Mouse (Mus musculus): Measurements from ENCODE around the gene Eml3.

The Eml3 gene

GRCm38 (mm10) chr19:8914212-8914611 is 15.1 kb upstream of the Eml3 start:
- DNase-seq (ENCODE audit: low spot score in 2 of 2): no peak

DNA sequence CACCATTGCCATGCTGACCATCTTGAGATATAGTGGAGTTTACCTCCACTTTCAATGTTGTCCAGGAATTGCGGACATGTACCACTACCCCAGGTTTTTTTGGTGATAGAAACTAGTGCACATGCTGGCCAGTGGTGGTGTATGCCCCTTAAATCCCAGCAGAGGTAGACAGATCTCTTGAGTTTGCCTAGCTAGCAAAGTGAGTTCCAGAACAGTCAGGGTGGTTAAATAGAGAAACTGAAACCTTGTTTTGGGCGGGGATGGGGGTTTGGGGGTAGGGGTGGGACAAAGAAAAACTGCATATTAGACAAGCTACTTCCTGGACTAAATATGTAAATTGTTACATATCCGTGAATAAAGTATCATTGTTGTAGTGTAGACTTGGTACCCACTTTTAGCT is 10.4 kb upstream of the Eml3 start:
- no peak for DNase-seq (ENCODE audit: low spot score in 2 of 2)

DNA sequence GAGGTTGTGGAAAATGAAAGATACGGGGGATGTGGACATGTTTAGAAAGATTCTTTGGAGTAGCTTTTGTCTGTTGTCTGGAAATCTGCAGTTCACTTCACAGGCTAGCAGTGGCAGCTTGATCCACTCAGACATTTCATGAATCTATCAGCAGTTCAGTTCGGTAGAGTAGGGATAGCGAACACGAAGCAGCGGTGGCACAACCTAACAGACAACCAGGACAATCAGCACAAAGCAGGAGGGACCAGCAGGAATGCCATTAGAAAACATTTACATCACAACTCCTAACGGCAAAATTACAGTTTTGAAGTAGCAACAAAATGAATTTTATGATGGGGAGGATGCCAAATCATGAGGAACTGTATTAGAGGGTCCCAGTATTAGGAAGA is 9.7 kb upstream of the Eml3 start:
- no peak for DNase-seq (ENCODE audit: low spot score in 2 of 2)

DNA sequence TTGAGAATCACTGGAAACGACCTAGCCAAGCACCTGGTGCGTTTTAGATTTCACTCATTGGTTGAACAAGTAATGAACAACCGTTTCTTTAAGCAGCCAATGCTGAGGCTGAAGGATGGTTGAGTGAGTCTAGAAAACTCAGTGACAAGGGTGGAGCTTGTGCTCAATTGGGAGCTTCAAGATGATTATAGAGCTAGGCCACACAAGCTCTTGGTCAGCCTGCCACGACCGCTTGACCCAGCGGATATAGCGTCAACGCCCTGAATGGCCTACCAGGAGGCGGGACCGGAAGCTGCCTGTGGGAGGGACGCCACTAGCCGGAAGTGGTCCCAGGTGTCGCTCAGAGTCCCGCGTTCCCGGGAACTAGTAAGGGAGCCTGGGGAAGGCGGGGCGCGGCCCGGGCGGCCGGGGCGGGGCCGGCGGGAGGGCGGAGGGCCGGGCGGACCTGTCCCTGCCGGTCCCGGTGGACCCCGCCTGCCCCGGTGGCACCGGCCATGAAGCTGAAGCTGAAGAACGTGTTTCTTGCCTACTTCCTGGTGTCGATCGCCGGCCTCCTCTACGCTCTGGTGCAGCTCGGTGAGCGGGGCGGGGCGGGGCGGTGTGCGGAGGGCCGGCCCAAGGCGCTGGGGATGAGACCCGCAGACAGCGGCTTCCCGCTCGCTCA is 9.1 kb upstream of the Eml3 start, which contains the start of gene B3gat3:
Gene B3gat3 (plus strand): TSS at position 302 of the 664 bp plus-strand sequence.
- peak; percentile 87 to 89 for DNase-seq (ENCODE audit: low spot score in 2 of 2)

- DNase-seq (ENCODE audit: low spot score in 2 of 2): no peak
Observed at GRCm38 (mm10) chr19:8920836-8921291, 8.5 kb upstream of the Eml3 start.

GRCm38 (mm10) chr19:8921741-8922140 is 7.6 kb upstream of the Eml3 start:
- DNase-seq (ENCODE audit: low spot score in 2 of 2): no peak

- no peak for DNase-seq (ENCODE audit: low spot score in 2 of 2)
Observed at GRCm38 (mm10) chr19:8926766-8927165, 2.6 kb upstream of the Eml3 start.

DNA sequence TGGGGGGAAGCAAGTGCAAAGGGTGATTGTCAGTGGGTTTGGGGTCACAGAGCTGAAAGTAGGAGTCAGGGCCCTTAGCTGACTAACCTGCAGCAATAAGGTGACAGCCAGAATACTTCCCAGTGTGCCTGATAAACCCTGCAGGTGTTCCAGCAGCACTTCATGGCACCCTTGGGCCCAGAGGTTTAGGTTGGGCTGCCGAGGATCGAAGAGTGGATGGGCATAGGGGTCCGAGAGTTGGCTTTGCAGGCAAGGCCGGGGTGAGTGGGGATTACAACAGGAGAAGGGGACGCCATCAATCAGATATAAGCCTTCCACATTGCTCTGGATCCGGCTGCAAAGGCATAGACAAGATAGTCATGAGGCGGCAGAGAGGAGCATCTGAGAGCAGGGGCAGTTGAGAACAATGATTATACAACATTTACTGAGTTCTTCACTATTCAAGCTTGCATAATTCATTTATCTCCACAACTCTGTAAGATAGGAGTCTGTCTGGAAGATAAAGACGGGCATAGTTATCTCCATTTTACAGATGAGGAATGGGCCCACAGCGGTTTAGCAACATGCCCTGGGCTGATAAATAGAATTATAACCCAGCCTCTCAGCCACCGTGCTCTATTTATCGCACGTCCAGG is 1.3 kb upstream of the Eml3 start:
- no peak for DNase-seq (ENCODE audit: low spot score in 2 of 2)

GRCm38 (mm10) chr19:8928689-8929223 is 596 bp upstream of the Eml3 start:
- DNase-seq (ENCODE audit: low spot score in 2 of 2): no peak

DNA sequence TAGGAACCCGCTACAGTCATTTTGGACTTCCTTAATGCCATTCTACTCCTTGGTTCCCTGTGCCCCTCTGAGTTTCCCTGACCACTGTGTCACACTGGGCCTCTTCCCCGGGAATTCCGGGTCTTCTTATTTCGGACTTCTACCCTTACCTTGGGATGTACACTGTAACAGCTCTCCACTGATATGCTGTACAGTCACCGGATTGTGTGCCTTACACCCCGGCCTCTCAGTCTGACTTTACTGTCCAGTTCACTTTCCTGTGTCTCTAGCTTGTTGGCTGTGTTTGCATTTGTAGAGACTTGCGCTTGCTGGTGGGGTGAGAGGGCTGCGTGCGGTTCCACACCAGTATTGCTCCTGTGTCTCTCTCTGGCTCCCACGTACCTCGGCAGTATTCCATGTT is 765 bp downstream of the Eml3 start:
- DNase-seq (ENCODE audit: low spot score in 2 of 2): no peak

- no peak for DNase-seq (ENCODE audit: low spot score in 2 of 2)
Observed at GRCm38 (mm10) chr19:8930771-8931170, 1.4 kb downstream of the Eml3 start.

- no peak for DNase-seq (ENCODE audit: low spot score in 2 of 2)
Observed at GRCm38 (mm10) chr19:8936736-8937135, 7.4 kb downstream of the Eml3 start.

GRCm38 (mm10) chr19:8940526-8941133 is 11.3 kb downstream of the Eml3 start:
- DNase-seq (ENCODE audit: low spot score in 2 of 2): no peak

- DNase-seq (ENCODE audit: low spot score in 2 of 2): no peak
Observed at GRCm38 (mm10) chr19:8941136-8941514, 11.8 kb downstream of the Eml3 start.

- peak; percentile 93 for DNase-seq (ENCODE audit: low spot score in 2 of 2)
Observed at GRCm38 (mm10) chr19:8941515-8942217, 12.3 kb downstream of the Eml3 start, which contains the start of gene Mta2. TSS of gene Mta2 (plus strand) at chr19:8941875.

DNA sequence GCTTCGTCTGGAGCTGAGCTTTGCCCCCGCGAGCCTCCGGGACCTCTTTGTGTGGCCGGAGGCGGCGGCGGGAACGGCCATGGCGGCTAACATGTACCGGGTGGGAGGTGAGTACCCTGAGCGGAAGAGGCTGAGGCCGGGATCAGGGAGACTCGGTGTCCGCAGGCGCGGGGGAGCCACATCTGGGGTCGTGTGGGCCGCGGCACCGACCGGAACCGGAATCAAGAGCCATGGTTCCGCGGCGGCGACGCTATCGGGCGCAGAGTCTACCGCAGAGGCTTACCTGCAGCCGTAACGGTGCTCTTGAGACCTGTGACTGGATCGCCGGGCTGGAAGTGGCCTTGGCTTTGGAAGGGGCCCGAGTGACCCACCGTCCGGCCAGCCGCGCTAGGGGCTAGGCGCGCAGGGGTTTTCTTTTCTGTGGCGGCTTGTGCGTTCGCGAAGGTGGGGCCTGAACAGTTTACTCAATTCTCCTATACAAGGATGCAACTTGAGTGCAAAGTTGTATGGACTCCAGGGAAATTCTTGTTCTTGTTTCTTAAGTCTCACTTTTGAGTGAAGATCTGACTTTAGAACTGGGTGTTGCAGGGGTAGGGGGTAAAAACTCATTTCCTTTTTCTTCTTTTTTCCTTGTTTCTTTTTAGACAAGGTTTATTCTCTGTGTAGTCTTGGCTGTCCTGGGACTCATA is 13.1 kb downstream of the Eml3 start:
- peak in 1 of 2 experiments; percentile 50 for DNase-seq (ENCODE audit: low spot score in 2 of 2)

GRCm38 (mm10) chr19:8943047-8943446 is 13.7 kb downstream of the Eml3 start:
- DNase-seq (ENCODE audit: low spot score in 2 of 2): no peak

DNA sequence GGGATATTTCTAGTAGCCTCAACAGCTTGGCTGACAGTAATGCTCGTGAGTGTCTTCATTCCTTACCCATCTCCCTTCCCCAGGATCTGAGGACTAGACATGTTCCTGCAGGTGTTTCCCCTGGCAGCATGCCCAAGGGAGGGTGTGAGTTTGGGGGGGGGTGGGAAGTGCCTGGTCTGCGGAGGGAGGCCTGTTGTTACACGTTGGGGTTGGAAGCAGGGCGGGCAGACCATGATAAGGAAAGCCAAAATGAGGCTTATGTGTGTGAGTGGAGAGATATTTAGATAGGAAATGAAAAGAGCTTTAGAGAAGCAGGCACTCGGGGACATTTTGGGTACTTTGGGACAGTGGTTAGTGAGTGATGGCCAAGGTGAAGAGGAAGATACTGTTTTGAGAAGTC is 14.7 kb downstream of the Eml3 start:
- no peak for DNase-seq (ENCODE audit: low spot score in 2 of 2)

DNA sequence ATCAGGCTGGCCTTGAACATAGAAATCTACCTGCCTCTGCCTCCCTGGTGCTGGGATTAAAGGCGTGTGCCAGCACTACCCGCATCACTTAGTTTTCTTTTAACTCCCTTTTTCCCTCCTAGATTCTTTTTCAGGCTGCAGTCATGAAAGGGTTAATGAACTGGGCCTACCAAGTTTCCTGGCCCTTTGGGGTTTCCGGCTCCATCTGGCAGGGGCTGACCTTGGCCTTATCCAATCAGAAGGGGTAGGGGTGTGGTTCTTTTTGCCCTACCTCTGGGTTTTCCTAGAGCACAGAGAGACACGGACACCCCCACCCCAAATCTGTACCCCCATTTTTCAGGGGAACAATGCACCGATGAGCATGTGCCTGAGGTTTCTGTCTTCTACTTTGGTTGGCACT is 15.4 kb downstream of the Eml3 start:
- DNase-seq (ENCODE audit: low spot score in 2 of 2): no peak

- no peak for DNase-seq (ENCODE audit: low spot score in 2 of 2)
Observed at GRCm38 (mm10) chr19:8945251-8945650, 15.9 kb downstream of the Eml3 start.

DNA sequence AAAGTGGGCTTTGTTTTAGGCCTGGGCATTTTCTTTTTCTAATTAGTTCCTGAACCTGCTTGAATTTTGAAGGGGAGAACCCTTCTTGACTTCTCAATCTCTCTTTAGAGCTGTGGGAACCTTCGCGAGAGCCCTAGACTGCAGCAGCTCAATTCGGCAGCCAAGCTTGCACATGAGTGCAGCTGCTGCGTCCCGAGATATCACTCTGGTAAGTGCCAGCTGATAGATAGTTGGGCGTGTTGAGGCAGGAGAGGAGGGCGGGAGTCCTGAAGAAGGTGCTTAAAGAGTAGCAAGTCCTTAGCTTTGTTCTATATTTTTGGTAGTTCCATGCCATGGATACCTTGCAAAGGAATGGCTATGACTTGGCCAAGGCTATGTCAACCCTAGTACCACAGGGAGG is 17.6 kb downstream of the Eml3 start:
- DNase-seq (ENCODE audit: low spot score in 2 of 2): no peak

GRCm38 (mm10) chr19:8950190-8950589 is 20.8 kb downstream of the Eml3 start:
- DNase-seq (ENCODE audit: low spot score in 2 of 2): no peak

Measured in frontal cortex, postnatal 14 days (tissue).